Mouse (Mus musculus) lung, embryonic 14.5 days (tissue): ENCODE measurements at regions not wholly inside any gene's neighbourhood (a gene's known extent, or its start where the extent isn't known, plus 50 kb on each side); places are given as distances from the start of the nearest gene placed in this dataset.

Experiments used
- ATAC-seq: fragments of 200-750 bp; cut with Nextera tagmentation; 2 replicates; pipeline ENCODE4 v1.8.0; 2017; ENCODE audit warnings: mild to moderate bottlenecking, moderate TSS enrichment, moderate library complexity; ENCODE audit not compliant: insufficient read depth
- DNase-seq: peaks from one replicate; pipeline ENCODE4 v3.0.0-alpha.2; 2015
- H3K27ac ChIP-seq: fragments of 300-500 bp; sonication (generic); 2 replicates; pipeline ENCODE4 v1.5.1; 2014; ENCODE audit warnings: low read depth, mild to moderate bottlenecking, moderate library complexity
- H3K27me3 ChIP-seq: fragments of 300-500 bp; sonication (generic); 2 replicates; pipeline ENCODE4 v1.6.1; 2014; ENCODE audit warnings: low read length, control low read depth; ENCODE audit not compliant: insufficient read depth
- H3K36me3 ChIP-seq: fragments of 300-500 bp; sonication (generic); 2 replicates; pipeline ENCODE4 v1.6.1; 2014; ENCODE audit warnings: control low read depth; ENCODE audit not compliant: insufficient read depth
- H3K4me1 ChIP-seq: fragments of 300-500 bp; sonication (generic); 2 replicates; pipeline ENCODE4 v1.6.1; 2014; ENCODE audit warnings: antibody characterized with exemption, control low read depth; ENCODE audit not compliant: insufficient read depth
- H3K4me2 ChIP-seq: fragments of 300-500 bp; sonication (generic); 2 replicates; pipeline ENCODE4 v1.6.1; 2014; ENCODE audit warnings: mild to moderate bottlenecking
- H3K4me3 ChIP-seq: fragments of 300-500 bp; sonication (generic); 2 replicates; pipeline ENCODE4 v1.5.1; 2014; ENCODE audit warnings: low read depth, low read length
- H3K9ac ChIP-seq: fragments of 300-500 bp; sonication (generic); 2 replicates; pipeline ENCODE4 v1.6.1; 2014
- H3K9me3 ChIP-seq: fragments of 300-500 bp; sonication (generic); 2 replicates; pipeline ENCODE4 v1.6.1; 2016; ENCODE audit warnings: low read depth, low read length, control low read depth
- CTCF ChIP-seq: IDR thresholded peaks from 2 replicates; pipeline ENCODE4 v1.5.1; 2016; ENCODE audit warnings: antibody characterized with exemption, low read depth
- WGBS: fragments of 180-500 bp; shearing (Covaris S2); extraction: QIAGEN DNeasy Blood & Tissue Kit; methylation state at CpG from one replicate; pipeline ENCODE4 v1.1.7; 2014; 5-methylcytosine and 5-hydroxymethylcytosine counted together

DNA sequence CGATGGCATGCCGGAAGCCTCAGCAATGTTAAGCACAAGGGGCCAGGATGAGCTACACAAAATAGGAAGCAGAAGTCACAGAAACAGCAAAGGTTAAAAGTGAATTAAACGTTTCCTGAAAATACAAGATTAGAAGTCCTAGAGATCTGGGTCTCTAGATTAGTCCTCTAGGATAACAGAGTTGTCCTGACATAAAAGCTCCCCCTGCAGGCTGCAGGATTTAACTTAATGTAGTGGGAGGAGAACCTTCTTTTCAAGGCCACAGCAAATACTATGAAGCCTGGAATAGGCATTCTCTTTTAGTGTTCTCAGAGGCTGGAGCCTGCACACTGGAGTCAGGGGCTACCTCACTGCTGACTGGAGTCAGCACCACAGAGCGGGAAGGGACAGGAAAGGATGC lies 604.1 kb upstream of the Adgrl2 start:
- Histone ChIP-seq H3K36me3 (no peaks in the 10 kb centered on the region), H3K4me2 (no peak overlapping the region), H3K27ac (no peak overlapping the region), H3K27me3 (no peaks in the 10 kb centered on the region), H3K4me3 (no peak overlapping the region), H3K9ac (no peak overlapping the region), H3K4me1 (no peaks in the 10 kb centered on the region), H3K9me3 (no peaks in the 10 kb centered on the region)
- ATAC-seq = no peak
- TF ChIP-seq CTCF = peak; percentile 18; the same call in 1 of the 2 replicates
- DNase-seq = peak; percentile 60
- WGBS = 59% methylated on average over 4 of the region's 4 CpGs

DNA sequence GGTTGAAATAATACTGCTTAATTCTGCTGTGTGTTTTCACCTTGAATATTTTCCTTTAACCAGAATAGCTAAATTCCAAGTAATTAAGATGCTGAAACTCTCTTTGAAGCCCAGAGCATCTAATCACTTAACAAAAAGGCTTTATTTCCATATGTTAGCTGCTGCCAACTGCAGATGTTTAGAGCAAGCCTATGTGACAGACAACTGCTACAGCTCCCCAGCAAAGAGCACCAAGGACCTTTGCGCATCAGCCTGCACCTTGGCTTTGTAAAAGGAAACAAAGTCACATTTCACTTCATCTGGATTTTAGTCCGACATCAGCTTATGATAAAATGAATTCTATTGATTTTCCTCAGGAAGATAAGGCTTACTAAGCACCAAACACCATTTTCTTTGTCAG lies 595.4 kb upstream of the Adgrl2 start:
- 62% methylated on average over 2 of the region's 2 CpGs for WGBS
- DNase-seq = no peak

DNA sequence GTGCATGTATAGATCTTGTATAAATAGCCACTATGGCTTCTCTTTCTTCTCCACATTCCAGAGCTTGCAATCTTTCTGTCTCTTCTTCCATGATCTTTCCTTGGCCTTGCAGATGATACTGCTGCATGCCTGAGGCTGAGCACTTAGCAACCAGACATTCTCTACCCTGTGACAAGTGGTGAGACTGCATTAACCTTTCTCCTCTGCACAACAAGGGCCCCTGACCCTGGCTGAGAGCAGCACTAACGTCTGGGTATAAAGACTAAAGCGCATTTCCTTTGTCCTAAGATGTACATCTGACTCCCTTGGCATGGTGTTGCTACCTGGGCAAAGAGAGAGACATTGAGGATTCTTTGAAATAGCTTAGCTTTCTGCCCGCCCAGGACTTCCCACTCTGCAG lies 590.8 kb upstream of the Adgrl2 start:
- WGBS = 67% methylated on average over 3 of the region's 3 CpGs
- TF ChIP-seq CTCF = no peak
- Histone ChIP-seq H3K27ac (no peak overlapping the region), H3K36me3 (no peaks in the 10 kb centered on the region), H3K4me1 (no peaks in the 10 kb centered on the region), H3K9ac (no peak overlapping the region), H3K27me3 (no peaks in the 10 kb centered on the region), H3K4me3 (no peak overlapping the region), H3K9me3 (no peaks in the 10 kb centered on the region), H3K4me2 (no peak overlapping the region)
- no peak for ATAC-seq
- no peak for DNase-seq

More for the DNA sequence above, 595.4 kb upstream of the Adgrl2 start:
- H3K4me3 ChIP-seq = no peak overlapping the region
- H3K4me2 ChIP-seq = no peak overlapping the region
- H3K27me3 ChIP-seq = no peaks in the 10 kb centered on the region
- H3K9ac ChIP-seq = no peak overlapping the region
- no peak for ATAC-seq
- no peak for TF ChIP-seq CTCF
- no peak overlapping the region for H3K27ac ChIP-seq
- no peaks in the 10 kb centered on the region for H3K4me1 ChIP-seq
- no peaks in the 10 kb centered on the region for H3K9me3 ChIP-seq
- H3K36me3 ChIP-seq = no peaks in the 10 kb centered on the region

DNA sequence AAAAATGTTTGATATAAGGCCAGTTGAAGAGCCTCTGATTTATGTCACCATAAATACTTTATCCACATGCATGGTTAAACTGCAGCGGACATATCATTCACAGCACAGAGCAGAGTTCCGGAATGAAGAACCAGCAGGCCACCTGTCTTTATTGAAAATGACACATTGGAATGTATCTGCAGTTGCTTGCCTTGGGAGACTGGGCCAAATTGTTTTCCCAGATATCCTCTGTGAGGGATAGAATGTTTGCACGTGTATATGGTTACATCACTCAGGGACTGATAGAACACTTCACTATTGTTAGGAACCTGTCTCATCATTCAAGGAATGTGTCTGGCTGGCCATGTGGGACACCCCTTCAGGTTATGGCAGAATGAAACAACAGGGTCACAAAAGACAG lies 585.3 kb upstream of the Adgrl2 start:
- no peak for TF ChIP-seq CTCF
- Histone ChIP-seq H3K27ac (no peak overlapping the region), H3K4me1 (no peaks in the 10 kb centered on the region), H3K9me3 (no peaks in the 10 kb centered on the region), H3K27me3 (no peaks in the 10 kb centered on the region), H3K36me3 (no peaks in the 10 kb centered on the region), H3K4me2 (no peak overlapping the region), H3K9ac (no peak overlapping the region), H3K4me3 (no peak overlapping the region)
- 54% methylated on average over 3 of the region's 3 CpGs for WGBS
- no peak for ATAC-seq
- no peak for DNase-seq

DNA sequence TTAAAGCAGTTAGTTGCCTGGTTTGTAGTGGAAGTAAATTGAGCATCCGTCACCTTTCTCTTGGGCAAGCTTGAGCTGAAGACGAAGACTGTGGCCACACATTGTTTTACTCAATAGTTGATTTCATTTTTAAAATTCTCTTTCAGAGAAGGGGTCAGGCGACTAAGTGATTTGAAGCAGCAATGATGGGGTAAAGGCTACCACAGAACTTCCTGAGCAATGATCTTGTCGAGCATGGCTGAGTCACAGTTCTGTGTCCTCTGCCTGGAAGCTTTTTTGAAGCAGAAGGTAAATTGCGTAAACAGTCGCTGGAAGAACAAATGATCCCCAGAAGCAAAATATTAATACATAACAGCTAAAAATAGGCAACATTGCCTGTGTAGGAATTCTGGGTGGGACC lies 576.5 kb upstream of the Adgrl2 start:
- no peaks in the 10 kb centered on the region for H3K27me3 ChIP-seq
- H3K4me3 ChIP-seq = no peak overlapping the region
- H3K9me3 ChIP-seq = no peaks in the 10 kb centered on the region
- no peaks in the 10 kb centered on the region for H3K36me3 ChIP-seq
- no peaks in the 10 kb centered on the region for H3K4me1 ChIP-seq
- DNase-seq = no peak
- no peak overlapping the region for H3K27ac ChIP-seq
- no peak overlapping the region for H3K4me2 ChIP-seq
- no peak overlapping the region for H3K9ac ChIP-seq
- TF ChIP-seq CTCF = no peak
- WGBS = 82% methylated on average over 6 of the region's 6 CpGs
- ATAC-seq = no peak

DNA sequence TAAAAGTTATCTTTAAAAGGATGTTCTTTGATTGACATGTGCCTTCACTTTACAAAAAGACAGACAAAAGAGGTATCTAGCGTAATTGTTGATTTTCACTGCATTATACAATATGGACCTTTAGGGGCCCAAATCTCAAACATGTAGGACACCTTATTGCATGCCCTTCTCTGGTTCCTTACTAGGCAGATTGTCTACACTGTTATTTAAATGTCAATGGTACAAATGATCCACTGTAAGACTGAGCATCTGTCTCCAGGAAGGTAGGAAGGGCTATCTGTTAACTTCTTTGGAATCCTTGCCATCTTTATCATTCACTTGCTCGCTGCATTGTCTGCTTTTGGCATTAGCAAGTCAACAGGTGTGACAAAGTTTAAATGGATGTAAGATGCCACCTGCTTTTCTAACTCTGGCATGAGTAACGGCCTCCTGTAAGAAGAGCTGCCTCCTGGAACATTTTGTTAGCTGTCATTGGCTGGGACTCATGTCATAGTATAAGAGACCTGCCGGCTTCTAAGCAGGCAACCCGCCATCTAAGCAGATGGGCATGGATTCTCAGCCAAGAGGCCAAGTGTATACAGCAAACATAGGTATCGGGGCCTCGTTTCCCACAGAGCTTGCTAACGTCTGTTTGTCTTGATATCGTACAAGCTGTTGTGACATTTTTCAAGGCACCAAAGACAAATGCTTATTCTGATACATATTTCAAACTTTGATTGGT lies 560.0 kb upstream of the Adgrl2 start:
- no peaks in the 10 kb centered on the region for H3K9me3 ChIP-seq
- ATAC-seq (no peak), DNase-seq (no peak)
- no peaks in the 10 kb centered on the region for H3K27me3 ChIP-seq
- no peak overlapping the region for H3K4me2 ChIP-seq
- TF ChIP-seq CTCF = no peak
- H3K4me1 ChIP-seq = 0 out of 2 replicates have a peak, but pooled peaks cover 3% of the 10 kb centered on the region
- no peaks in the 10 kb centered on the region for H3K36me3 ChIP-seq
- 83% methylated on average over 9 of the region's 9 CpGs for WGBS
- no peak overlapping the region for H3K9ac ChIP-seq
- no peak overlapping the region for H3K27ac ChIP-seq
- no peak overlapping the region for H3K4me3 ChIP-seq

DNA sequence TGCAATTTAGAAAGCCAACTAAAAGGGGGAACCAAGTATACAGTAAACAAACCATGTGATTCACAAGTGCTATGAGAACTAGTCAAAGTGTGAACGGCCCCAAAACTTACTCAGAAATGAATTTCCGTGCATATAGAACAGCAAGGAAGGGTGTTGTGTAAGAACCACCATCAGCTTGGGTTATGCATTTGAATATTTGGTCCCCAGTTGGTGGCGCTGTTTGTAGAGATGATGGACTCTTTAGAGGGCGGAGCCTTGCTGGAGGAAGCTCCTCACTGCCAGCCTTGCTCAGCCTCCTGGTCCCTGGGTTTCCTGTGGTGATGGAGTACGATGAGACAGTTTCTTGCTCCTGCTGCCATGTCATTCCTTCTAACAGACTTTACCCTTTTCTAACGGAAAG lies 556.7 kb upstream of the Adgrl2 start:
- H3K36me3 ChIP-seq = no peaks in the 10 kb centered on the region
- ATAC-seq (no peak), DNase-seq (peak; percentile 47)
- no peak overlapping the region for H3K27ac ChIP-seq
- no peak overlapping the region for H3K4me3 ChIP-seq
- H3K9me3 ChIP-seq = no peaks in the 10 kb centered on the region
- no peak overlapping the region for H3K4me2 ChIP-seq
- peak; percentile 26; the same call in 1 of the 2 replicates for TF ChIP-seq CTCF
- H3K27me3 ChIP-seq = no peaks in the 10 kb centered on the region
- WGBS = 74% methylated on average over 6 of the region's 6 CpGs
- no peak overlapping the region for H3K9ac ChIP-seq
- 0 out of 2 replicates have a peak, but pooled peaks cover 3% of the 10 kb centered on the region for H3K4me1 ChIP-seq
